Mouse (Mus musculus) CH12.LX (cell line): ENCODE results near the gene Plaur. TPM values are rescaled to one million over a fixed set of nuclear protein-coding genes. Genes with fewer than 3 reads are reported as not detected.

Experiments used
- DNase-seq: peaks from one replicate; pipeline ENCODE4 v3.0.0-alpha.2; 2013; ENCODE audit errors: extremely low read depth
- H3K27ac ChIP-seq: 2 replicates; pipeline ENCODE4 v1.5.1; 2012; ENCODE audit warnings: low read depth, mild to moderate bottlenecking, control low read depth, moderate library complexity; ENCODE audit not compliant: insufficient read depth
- H3K27me3 ChIP-seq: replicated peaks from 2 replicates; pipeline ENCODE3; 2012; ENCODE audit warnings: inconsistent platforms
- H3K36me3 ChIP-seq, 2 experiments: replicated peaks in 1 of 2; 2 replicates each; pipeline versions ENCODE3 to v1.6.1; 2012; ENCODE audit warnings: inconsistent platforms in 1 of 2, low read length in 1 of 2, mild to moderate bottlenecking in 1 of 2, mixed read lengths in 1 of 2, moderate library complexity in 1 of 2; ENCODE audit not compliant: control insufficient read depth in 1 of 2, insufficient read depth in 1 of 2
- H3K4me1 ChIP-seq, 2 experiments: 2 replicates each; pipeline ENCODE4 v1.6.1; 2012; ENCODE audit warnings: inconsistent platforms in 1 of 2, moderate library complexity in 1 of 2; ENCODE audit not compliant: insufficient read depth in 2 of 2, control insufficient read depth in 1 of 2
- H3K4me2 ChIP-seq: 2 replicates; pipeline ENCODE4 v1.6.1; 2012; ENCODE audit warnings: low read depth, mild to moderate bottlenecking, control low read depth; ENCODE audit not compliant: poor library complexity, insufficient read depth, severe bottlenecking
- H3K4me3 ChIP-seq, 3 experiments: fragments of 150-350 bp in 1 of 3; sonication (generic) in 1 of 3; replicated peaks in 1 of 3; 2 replicates each; pipeline versions ENCODE3 to v1.5.1; 2011 to 2012; ENCODE audit warnings: low read depth in 2 of 3, low read length in 2 of 3, mild to moderate bottlenecking in 2 of 3, moderate library complexity in 2 of 3, control low read depth in 1 of 3, improper control_type of control experiment in 1 of 3, inconsistent platforms in 1 of 3, mixed read lengths in 1 of 3; ENCODE audit not compliant: poor library complexity in 1 of 3
- H3K79me2 ChIP-seq: replicated peaks from 2 replicates; pipeline ENCODE4 v1.6.1; 2012; ENCODE audit warnings: mild to moderate bottlenecking, moderate library complexity; ENCODE audit not compliant: control insufficient read depth, poor library complexity, insufficient read depth, severe bottlenecking; ENCODE audit errors: extremely low read depth
- H3K9ac ChIP-seq: 2 replicates; pipeline ENCODE4 v1.6.1; 2012; ENCODE audit warnings: low read depth, mild to moderate bottlenecking, control low read depth, moderate library complexity; ENCODE audit not compliant: insufficient read depth
- H3K9me3 ChIP-seq: replicated peaks from 2 replicates; pipeline ENCODE3; 2012; ENCODE audit warnings: low read length, inconsistent platforms, mixed read lengths
- BHLHE40 ChIP-seq: IDR thresholded peaks from 2 replicates; pipeline ENCODE4 v1.6.1; 2011; ENCODE audit warnings: mild to moderate bottlenecking, low read depth, low read length, improper control_type of control experiment
- CHD2 ChIP-seq: IDR thresholded peaks from 2 replicates; pipeline ENCODE4 v1.6.1; 2011; ENCODE audit warnings: low read length, improper control_type of control experiment
- E2F4 ChIP-seq: IDR thresholded peaks from 2 replicates; pipeline ENCODE4 v1.6.1; 2011; ENCODE audit warnings: low read depth, low read length, improper control_type of control experiment; ENCODE audit not compliant: insufficient replicate concordance
- EP300 ChIP-seq: IDR thresholded peaks from 2 replicates; pipeline ENCODE4 v1.6.1; 2011; ENCODE audit warnings: low read length, improper control_type of control experiment
- GABPA ChIP-seq: IDR thresholded peaks from 2 replicates; pipeline ENCODE4 v1.6.1; 2012; ENCODE audit warnings: low read depth, low read length, improper control_type of control experiment, inconsistent platforms; ENCODE audit not compliant: insufficient replicate concordance
- HCFC1 ChIP-seq: IDR thresholded peaks from 2 replicates; pipeline ENCODE4 v1.6.1; 2012; ENCODE audit warnings: low read depth, mild to moderate bottlenecking, inconsistent platforms, low read length, improper control_type of control experiment
- IRF4 ChIP-seq: IDR thresholded peaks from 2 replicates; pipeline ENCODE4 v1.6.1; 2014; ENCODE audit warnings: low read depth, mild to moderate bottlenecking, inconsistent platforms, low read length, improper control_type of control experiment
- MAFK ChIP-seq: IDR thresholded peaks from 2 replicates; pipeline ENCODE4 v1.6.1; 2011; ENCODE audit warnings: low read length, improper control_type of control experiment; ENCODE audit not compliant: insufficient replicate concordance
- MAX ChIP-seq: IDR thresholded peaks from 2 replicates; pipeline ENCODE4 v1.6.1; 2011; ENCODE audit warnings: low read length, improper control_type of control experiment
- MAZ ChIP-seq: IDR thresholded peaks from 2 replicates; pipeline ENCODE4 v1.6.1; 2012; ENCODE audit warnings: low read depth, mild to moderate bottlenecking, inconsistent platforms, low read length, improper control_type of control experiment, moderate library complexity
- MXI1 ChIP-seq: IDR thresholded peaks from 2 replicates; pipeline ENCODE4 v1.6.1; 2011; ENCODE audit warnings: mild to moderate bottlenecking, low read depth, low read length, improper control_type of control experiment
- MYC ChIP-seq: IDR thresholded peaks from 2 replicates; pipeline ENCODE4 v1.6.1; 2011; ENCODE audit warnings: low read depth, mild to moderate bottlenecking, improper control_type of control experiment, low read length
- NELFE ChIP-seq: IDR thresholded peaks from 2 replicates; pipeline ENCODE4 v1.6.1; 2011; ENCODE audit warnings: low read depth, low read length, improper control_type of control experiment
- NRF1 ChIP-seq: IDR thresholded peaks from 2 replicates; pipeline ENCODE4 v1.6.1; 2014; ENCODE audit warnings: low read depth, mild to moderate bottlenecking, inconsistent platforms, low read length, improper control_type of control experiment, moderate library complexity
- PAX5 ChIP-seq: IDR thresholded peaks from 2 replicates; pipeline ENCODE4 v1.6.1; 2012; ENCODE audit warnings: low read length, inconsistent platforms, mixed read lengths
- POLR2AphosphoS2 ChIP-seq: IDR thresholded peaks from 2 replicates; pipeline ENCODE4 v1.6.1; 2011; ENCODE audit warnings: low read depth, low read length, improper control_type of control experiment
- RCOR1 ChIP-seq: conservative IDR thresholded peaks from 2 replicates; pipeline ENCODE4 v1.6.1; 2012; ENCODE audit warnings: low read depth, mild to moderate bottlenecking, inconsistent platforms, low read length, improper control_type of control experiment
- SIN3A ChIP-seq: IDR thresholded peaks from 2 replicates; pipeline ENCODE4 v1.6.1; 2012; ENCODE audit warnings: low read length, improper control_type of control experiment, inconsistent platforms
- SMC3 ChIP-seq: IDR thresholded peaks from 2 replicates; pipeline ENCODE4 v1.6.1; 2011; ENCODE audit warnings: low read depth, low read length, improper control_type of control experiment
- TBP ChIP-seq: conservative IDR thresholded peaks from 2 replicates; pipeline ENCODE4 v1.6.1; 2011; ENCODE audit warnings: low read depth, low read length, improper control_type of control experiment
- USF1 ChIP-seq: IDR thresholded peaks from 2 replicates; pipeline ENCODE4 v1.6.1; 2014; ENCODE audit warnings: low read depth, mild to moderate bottlenecking, inconsistent platforms, low read length, improper control_type of control experiment
- ZC3H11A ChIP-seq: IDR thresholded peaks from 2 replicates; pipeline ENCODE4 v1.6.1; 2012; ENCODE audit warnings: low read depth, mild to moderate bottlenecking, inconsistent platforms, low read length, improper control_type of control experiment
- ZMIZ1 ChIP-seq: IDR thresholded peaks from 2 replicates; pipeline ENCODE4 v1.6.1; 2012; ENCODE audit warnings: low read depth, mild to moderate bottlenecking, inconsistent platforms, low read length, improper control_type of control experiment
- ZNF384 ChIP-seq: IDR thresholded peaks from 2 replicates; pipeline ENCODE4 v1.6.1; 2012; ENCODE audit warnings: low read depth, low read length, improper control_type of control experiment, inconsistent platforms
- dilution Hi-C: fragments of 300-500 bp; cut with MboI; formaldehyde crosslinking; loops from 2 replicates; pipeline ENCODE4 v1.14.3; 2020; ENCODE audit warnings: low sequenced_read_pairs; ENCODE audit not compliant: extremely low pct_unique_long_range_greater_than_20kb, extremely low pct_ligation_motif_present
- in situ Hi-C: fragments of 300-500 bp; cut with MboI; formaldehyde crosslinking; loops from 3 replicates; pipeline ENCODE4 v1.14.3; 2019; ENCODE audit warnings: low sequenced_read_pairs, low pct_ligation_motif_present, low pct_unique_long_range_greater_than_20kb, mixed read lengths
- polyA plus RNA-seq: library from polyadenylated mRNA; unstranded; fragments of >175 nt; gene quantifications from 2 replicates; pipeline ENCODE4 v1.2.1, GENCODE M21; 2012; ENCODE audit warnings: low read depth; ENCODE audit not compliant: insufficient read length
- total RNA-seq, 2 experiments: library from RNA; depleted of rRNA; stranded (reverse); fragments of 300-350 nt in 1 of 2; fragments of >200 nt in 1 of 2; gene quantifications; 2 replicates each; pipeline ENCODE4 v1.2.3; 2012 to 2014

Gene Plaur
- total and polyA plus RNA-seq, 3 experiments, result 0.13 to 0.72 (median 0.26) TPM

GRCm38 (mm10) chr7:24459843-24460242 is 2.4 kb upstream of the Plaur start:
- dilution Hi-C loops (no loop called here), in situ Hi-C loops (no loop called here)
- Histone ChIP-seq H3K36me3 (no peaks in the 10 kb centered on the region), H3K9ac (no peak overlapping the region), H3K79me2 (no peaks in the 10 kb centered on the region), H3K4me2 (no peak overlapping the region), H3K4me3 (no peak overlapping the region), H3K27me3 (peaks cover 59% of the 10 kb centered on the region), H3K27ac (no peak overlapping the region), H3K9me3 (no peaks in the 10 kb centered on the region), H3K4me1 (peaks cover 10 to 15% of the 10 kb centered on the region in 2 experiments; a peak in 3 of 4 replicates)
- no peak for TF ChIP-seq EP300
- no peak for TF ChIP-seq SMC3
- TF ChIP-seq SIN3A, result no peak
- TF ChIP-seq TBP, result no peak
- no peak for TF ChIP-seq POLR2AphosphoS2
- no peak for TF ChIP-seq CHD2
- TF ChIP-seq NELFE, result no peak
- no peak for TF ChIP-seq USF1
- no peak for TF ChIP-seq PAX5
- TF ChIP-seq RCOR1, result no peak
- TF ChIP-seq MYC, result no peak
- no peak for TF ChIP-seq MAFK
- no peak for TF ChIP-seq ZMIZ1
- no peak for TF ChIP-seq HCFC1
- no peak for TF ChIP-seq MAX
- TF ChIP-seq BHLHE40, result no peak
- no peak for TF ChIP-seq MXI1
- TF ChIP-seq GABPA, result no peak
- DNase-seq, result no peak

GRCm38 (mm10) chr7:24461376-24462051 is 770 bp upstream of the Plaur start:
- Histone ChIP-seq H3K4me2 (no peak overlapping the region), H3K9me3 (no peaks in the 10 kb centered on the region), H3K4me1 (peaks cover 10 to 15% of the 10 kb centered on the region in 2 experiments; a peak in 3 of 4 replicates), H3K79me2 (no peaks in the 10 kb centered on the region), H3K36me3 (no peaks in the 10 kb centered on the region), H3K27me3 (peaks cover 52% of the 10 kb centered on the region), H3K9ac (no peak overlapping the region), H3K4me3 (no peak overlapping the region), H3K27ac (no peak overlapping the region)
- TF ChIP-seq MXI1, result no peak
- TF ChIP-seq ZMIZ1, result no peak
- no peak for TF ChIP-seq SIN3A
- TF ChIP-seq MAZ, result no peak
- TF ChIP-seq IRF4, result no peak
- TF ChIP-seq PAX5, result no peak
- no peak for TF ChIP-seq ZNF384
- TF ChIP-seq BHLHE40, result no peak
- no peak for TF ChIP-seq NRF1
- TF ChIP-seq USF1, result no peak
- no peak for TF ChIP-seq E2F4
- TF ChIP-seq ZC3H11A, result no peak
- dilution Hi-C loops (no loop called here), in situ Hi-C loops (no loop called here)
- no peak for DNase-seq
